Mouse (Mus musculus) gastrocnemius, adult 18-20 months (tissue): ENCODE results near the gene Cubn. TPM values are rescaled to one million over a fixed set of nuclear protein-coding genes. Genes with fewer than 3 reads are reported as not detected.

Experiments
- DNase-seq: peaks from one replicate; pipeline ENCODE4 v3.0.0; 2021; ENCODE audit warnings: low spot score
- total RNA-seq, 2 experiments: library from RNA; stranded (reverse); gene quantifications; 2 replicates each; pipeline ENCODE4 v1.2.3; 2021

Gene Cubn
- total RNA-seq, 2 experiments from 2014 or later = 0.05 to 0.16 TPM

GRCm38 (mm10) chr2:13408333-13408732 lies 83.3 kb downstream of the Cubn start:
- no peak for DNase-seq

- DNase-seq = no peak
These were observed 83.9 kb downstream of the Cubn start for GRCm38 (mm10) chr2:13407698-13408097.

- no peak for DNase-seq
These were observed 84.3 kb downstream of the Cubn start for GRCm38 (mm10) chr2:13407272-13407671.

- DNase-seq = no peak
These were observed 86.5 kb downstream of the Cubn start for GRCm38 (mm10) chr2:13404986-13405678.

GRCm38 (mm10) chr2:13400831-13401230 lies 90.8 kb downstream of the Cubn start:
- peak; percentile 53 for DNase-seq

- no peak for DNase-seq
These were observed 92.0 kb downstream of the Cubn start for GRCm38 (mm10) chr2:13399480-13400072.

GRCm38 (mm10) chr2:13398955-13399354 lies 92.7 kb downstream of the Cubn start:
- DNase-seq = peak; percentile 54

- DNase-seq = no peak
These were observed 93.1 kb downstream of the Cubn start for GRCm38 (mm10) chr2:13398551-13398950.

GRCm38 (mm10) chr2:13396124-13396540 lies 95.5 kb downstream of the Cubn start:
- no peak for DNase-seq

GRCm38 (mm10) chr2:13391018-13391417 lies 100.6 kb downstream of the Cubn start:
- no peak for DNase-seq

- no peak for DNase-seq
These were observed 105.0 kb downstream of the Cubn start for GRCm38 (mm10) chr2:13386631-13387030.

- DNase-seq = no peak
These were observed 105.9 kb downstream of the Cubn start for GRCm38 (mm10) chr2:13385542-13386345.

GRCm38 (mm10) chr2:13384775-13385541 lies 106.7 kb downstream of the Cubn start:
- no peak for DNase-seq

GRCm38 (mm10) chr2:13376166-13376565 lies 115.4 kb downstream of the Cubn start:
- DNase-seq = no peak

GRCm38 (mm10) chr2:13373291-13373690 lies 118.3 kb downstream of the Cubn start:
- DNase-seq = no peak

GRCm38 (mm10) chr2:13372825-13373224 lies 118.8 kb downstream of the Cubn start:
- DNase-seq = no peak

- DNase-seq = peak; percentile 39
These were observed 119.3 kb downstream of the Cubn start for GRCm38 (mm10) chr2:13372256-13372824.

- no peak for DNase-seq
These were observed 119.8 kb downstream of the Cubn start for GRCm38 (mm10) chr2:13371797-13372170.

GRCm38 (mm10) chr2:13371072-13371796 lies 120.4 kb downstream of the Cubn start:
- DNase-seq = no peak

- no peak for DNase-seq
These were observed 121.1 kb downstream of the Cubn start for GRCm38 (mm10) chr2:13370556-13370955.

- DNase-seq = no peak
These were observed 123.1 kb downstream of the Cubn start for GRCm38 (mm10) chr2:13368517-13368916.
